Mouse (Mus musculus): ENCODE data around the gene Nsd1.
"Not testable (repeated sequence)": the region's sequence is repeated elsewhere in the genome, so short reads cannot be mapped to it uniquely, and the experiment has no call there.

The Nsd1 gene

GRCm38 (mm10) chr13:55209649-55210192 is at the start of gene Nsd1:
TSS of gene Nsd1 (plus strand) at chr13:55209782.
- in situ Hi-C loops (cut with MboI) = no loop called here

DNA sequence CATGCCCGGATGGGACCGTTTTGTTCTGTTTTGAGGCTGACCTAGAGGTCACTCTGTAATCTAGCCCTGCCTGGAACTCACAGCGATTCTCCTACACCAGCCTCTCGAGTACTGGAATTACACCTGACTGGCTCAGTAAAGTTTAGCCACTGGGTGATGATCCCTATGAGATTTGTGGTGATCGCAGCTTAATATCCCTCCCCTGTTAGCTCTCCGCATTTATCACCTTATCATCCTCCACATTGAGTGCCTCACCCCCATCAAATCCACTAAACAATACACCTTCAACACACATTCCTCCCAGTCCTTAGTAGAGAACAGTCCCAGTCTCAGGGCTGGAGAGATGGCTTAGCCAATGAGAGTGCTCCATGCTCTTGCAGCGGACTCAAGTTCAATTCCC is 47.2 kb upstream of the Nsd1 start:
- in situ Hi-C loops (cut with MboI) = no loop called here

DNA sequence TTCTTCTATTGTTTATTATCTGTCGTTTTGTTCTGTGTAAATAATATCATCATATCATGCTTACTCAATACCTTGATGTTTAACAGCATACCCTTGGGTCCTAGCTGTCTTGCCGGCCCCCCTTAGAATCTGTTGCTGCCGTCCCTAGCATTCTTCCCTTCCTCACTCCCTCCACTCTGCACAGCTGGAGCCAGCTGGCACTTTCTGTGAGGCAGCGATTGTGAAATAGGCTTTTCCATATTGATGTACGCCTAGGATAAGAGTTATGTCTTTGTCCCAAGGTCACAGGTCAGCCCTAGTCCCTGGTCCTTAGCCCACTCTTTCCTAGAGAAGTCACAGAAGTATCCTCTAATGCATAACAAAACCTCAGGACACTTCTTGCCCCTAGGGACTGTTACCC is 46.0 kb upstream of the Nsd1 start:
- in situ Hi-C loops (cut with MboI) = no loop called here

DNA sequence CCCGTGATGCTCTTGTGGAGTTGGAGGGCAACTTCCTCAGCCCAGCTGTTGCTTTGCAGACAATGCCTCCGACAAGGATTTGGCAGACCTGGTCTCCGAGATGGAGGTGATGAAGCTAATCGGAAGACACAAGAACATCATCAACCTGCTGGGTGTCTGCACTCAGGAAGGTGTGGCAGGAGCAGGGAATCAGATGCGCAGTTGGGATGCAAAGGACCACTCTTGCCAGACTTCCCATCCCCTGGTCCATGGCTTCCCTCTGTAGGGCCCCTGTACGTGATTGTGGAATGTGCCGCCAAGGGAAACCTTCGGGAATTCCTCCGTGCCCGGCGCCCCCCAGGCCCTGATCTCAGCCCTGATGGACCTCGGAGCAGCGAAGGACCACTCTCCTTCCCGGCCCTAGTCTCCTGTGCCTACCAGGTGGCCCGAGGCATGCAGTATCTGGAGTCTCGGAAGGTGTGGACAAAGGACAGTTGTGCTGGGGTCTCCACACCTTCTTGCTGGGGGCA is 43.7 kb upstream of the Nsd1 start:
- in situ Hi-C loops (cut with MboI) = no loop called here

- in situ Hi-C loops (cut with MboI) = no loop called here
These were observed 42.5 kb upstream of the Nsd1 start for GRCm38 (mm10) chr13:55166806-55167725.

DNA sequence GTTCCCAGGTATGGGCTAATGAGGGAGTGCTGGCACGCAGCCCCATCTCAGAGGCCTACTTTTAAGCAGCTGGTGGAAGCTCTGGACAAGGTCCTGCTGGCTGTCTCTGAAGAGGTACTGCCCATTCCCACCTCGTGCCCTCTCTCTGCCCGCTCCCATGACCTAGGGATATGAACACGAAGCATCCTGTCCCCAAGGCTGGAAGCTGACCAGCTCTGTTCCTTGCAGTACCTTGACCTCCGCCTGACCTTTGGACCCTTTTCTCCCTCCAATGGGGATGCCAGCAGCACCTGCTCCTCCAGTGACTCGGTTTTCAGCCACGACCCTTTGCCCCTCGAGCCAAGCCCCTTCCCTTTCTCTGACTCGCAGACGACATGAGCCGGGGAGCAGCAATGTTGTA is 41.8 kb upstream of the Nsd1 start:
- in situ Hi-C loops (cut with MboI) = no loop called here

GRCm38 (mm10) chr13:55168255-55168654 is 41.3 kb upstream of the Nsd1 start:
- in situ Hi-C loops (cut with MboI) = no loop called here

- in situ Hi-C loops (cut with MboI) = no loop called here
These were observed 40.6 kb upstream of the Nsd1 start for GRCm38 (mm10) chr13:55168958-55169369.

- in situ Hi-C loops (cut with MboI) = loop anchor here (10.0 kb wide), 1 partner anchor 367 kb away; no protein-coding TSS in a partner anchor
These were observed 37.9 kb upstream of the Nsd1 start for GRCm38 (mm10) chr13:55171517-55172335.

- in situ Hi-C loops (cut with MboI) = loop anchor here (10.0 kb wide), 1 partner anchor 368 kb away; no protein-coding TSS in a partner anchor
These were observed 37.2 kb upstream of the Nsd1 start for GRCm38 (mm10) chr13:55172336-55172770.

- in situ Hi-C loops (cut with MboI) = loop anchor here (10.0 kb wide), 1 partner anchor 370 kb away; no protein-coding TSS in a partner anchor
These were observed 35.2 kb upstream of the Nsd1 start for GRCm38 (mm10) chr13:55174347-55174746.

- in situ Hi-C loops (cut with MboI) = loop anchor here (10.0 kb wide), 1 partner anchor 371 kb away; no protein-coding TSS in a partner anchor
These were observed 33.3 kb upstream of the Nsd1 start for GRCm38 (mm10) chr13:55176265-55176664.

- in situ Hi-C loops (cut with MboI) = loop anchor here (10.0 kb wide), 1 partner anchor 373 kb away; no protein-coding TSS in a partner anchor
These were observed 31.6 kb upstream of the Nsd1 start for GRCm38 (mm10) chr13:55177903-55178496.

DNA sequence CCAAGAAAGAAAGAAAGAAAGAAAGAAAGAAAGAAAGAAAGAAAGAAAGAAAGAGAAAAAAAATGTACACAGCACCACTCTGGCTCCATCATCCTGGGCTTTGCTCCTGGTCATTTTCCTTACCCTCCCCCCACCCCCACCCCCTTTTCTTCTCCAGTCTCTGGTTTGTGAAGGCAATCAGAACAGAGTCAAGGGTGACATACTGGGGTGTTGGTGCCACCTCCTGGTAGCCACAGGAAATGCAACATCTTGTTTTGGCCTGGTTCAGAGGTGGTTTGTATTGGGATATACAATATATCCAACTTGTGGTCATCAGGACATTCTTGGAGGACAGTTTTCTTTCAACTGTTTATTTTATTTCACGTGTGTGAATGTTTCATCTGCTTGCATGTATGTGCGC is 31.0 kb upstream of the Nsd1 start:
- in situ Hi-C loops (cut with MboI) = loop anchor here (10.0 kb wide), 1 partner anchor 374 kb away; no protein-coding TSS in a partner anchor

- in situ Hi-C loops (cut with MboI) = loop anchor here (10.0 kb wide), 1 partner anchor 375 kb away; no protein-coding TSS in a partner anchor
These were observed 30.0 kb upstream of the Nsd1 start for GRCm38 (mm10) chr13:55179591-55179990.

GRCm38 (mm10) chr13:55181786-55182172 is 27.8 kb upstream of the Nsd1 start:
- in situ Hi-C loops (cut with MboI) = no loop called here

- in situ Hi-C loops (cut with MboI) = no loop called here
These were observed 27.2 kb upstream of the Nsd1 start for GRCm38 (mm10) chr13:55182173-55182894.

DNA sequence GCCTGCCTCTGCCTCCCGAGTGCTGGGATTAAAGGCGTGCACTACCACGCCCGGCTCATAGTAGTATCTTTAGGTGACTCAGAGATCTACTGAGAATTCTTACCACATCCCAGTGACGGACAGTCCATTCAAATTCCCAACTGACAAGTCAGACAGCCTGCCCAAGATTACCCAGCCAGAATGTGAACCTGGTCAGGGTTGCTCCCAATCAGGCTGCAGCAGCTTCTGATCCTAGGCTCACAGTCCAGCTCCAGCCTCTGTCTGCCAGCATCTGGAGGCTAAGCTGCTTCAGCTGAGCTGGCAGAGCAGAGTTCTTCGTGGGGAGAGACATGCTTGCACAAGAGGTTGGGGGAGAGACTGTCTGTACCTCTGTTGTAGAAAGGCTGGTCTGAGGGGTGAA is 26.2 kb upstream of the Nsd1 start:
- in situ Hi-C loops (cut with MboI) = no loop called here

GRCm38 (mm10) chr13:55187062-55187461 is 22.5 kb upstream of the Nsd1 start:
- in situ Hi-C loops (cut with MboI) = not testable (repeated sequence)

- in situ Hi-C loops (cut with MboI) = no loop called here
These were observed 20.0 kb upstream of the Nsd1 start for GRCm38 (mm10) chr13:55189531-55190107.

Measured in mature B cell (primary cell).